18 mouse cellular contexts compared by ENCODE assay signal in the genomic region with DNA sequence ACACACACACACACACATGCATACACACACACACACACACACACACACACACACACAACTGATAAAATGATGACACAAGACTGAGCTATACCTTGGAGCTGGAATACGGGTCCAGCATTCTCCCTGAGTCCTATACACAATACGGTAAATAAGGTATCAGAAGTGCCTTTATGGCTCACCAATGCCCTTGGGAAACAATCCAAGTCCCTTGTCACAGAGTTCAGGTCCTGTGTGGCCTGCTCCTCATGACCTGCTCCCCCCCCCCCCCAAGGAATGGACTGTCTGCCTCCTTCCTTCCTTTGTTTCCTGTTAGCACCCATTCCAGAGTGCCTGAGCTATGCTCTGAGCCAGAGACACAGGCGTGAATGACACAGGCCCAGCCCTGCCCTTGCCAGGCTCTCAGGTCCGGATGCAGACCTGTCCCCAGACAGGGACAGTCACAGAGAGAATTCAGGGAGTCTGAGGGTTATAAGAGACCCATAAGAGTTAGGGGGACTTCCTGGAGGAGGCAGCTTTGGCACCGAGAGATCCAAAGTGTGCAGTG. TPM values are rescaled to one million over a fixed set of nuclear protein-coding genes. Genes with fewer than 3 reads are reported as not detected.
DNase-seq lines count a peak whose midpoint lies in the region; ATAC-seq and TF ChIP-seq lines count a peak whose summit lies in the region.
"Had no signal": no experiment of that assay in that cellular context is flagged by ENCODE, and none has a peak within 500 bp of the region (broad histone marks: within the 10 kb centered on the region; RNA-seq: fewer than 3 reads in every experiment).

No protein-coding gene starts in this region.

- no peak for TF ChIP-seq POLR2A in kidney, adult 2 months (IDR thresholded peaks at IDR 0.05; ENCODE audit: low read depth, low read length)

- peak; percentile 38; the same call in 1 of the 2 replicates for ATAC-seq in liver, embryonic 13.5 days (ENCODE audit: low read depth)
- ATAC-seq: hindbrain, postnatal 0 days had no signal

- peak overlapping the region; percentile 79 for H3K27ac ChIP-seq in kidney, adult 2 months (ENCODE audit: insufficient read depth, low read depth, low read length)
- peak overlapping the region; percentile 20 for H3K27ac ChIP-seq in brown adipose tissue, adult 24 weeks (replicated peaks; ENCODE audit: low read depth, low read length)
- H3K27ac ChIP-seq in liver, embryonic 13.5 days = 0 out of 2 replicates have a peak overlapping the region, but pooled peaks have one; percentile 13
- no peak overlapping the region for H3K27ac ChIP-seq in limb, embryonic 10.5 days
- H3K27ac ChIP-seq: hindbrain, postnatal 0 days; limb, embryonic 13.5 days; neural tube, embryonic 12.5 days; stomach, embryonic 15.5 days had no signal

- no peak overlapping the region for H3K4me2 ChIP-seq in liver, embryonic 13.5 days
- H3K4me2 ChIP-seq: heart, embryonic 11.5 days; limb, embryonic 13.5 days; neural tube, embryonic 12.5 days; stomach, embryonic 15.5 days had no signal

- peak overlapping the region; percentile 54 for H3K4me3 ChIP-seq in kidney, adult 2 months (ENCODE audit: insufficient read depth, low read depth, low read length)
- H3K4me3 ChIP-seq in brown adipose tissue, adult 24 weeks (ENCODE audit: insufficient read depth, low read depth, low read length) = no peak overlapping the region
- no peak overlapping the region for H3K4me3 ChIP-seq in liver, embryonic 13.5 days (replicated peaks)
- no peak overlapping the region for H3K4me3 ChIP-seq in limb, embryonic 10.5 days
- H3K4me3 ChIP-seq: limb, embryonic 13.5 days; neural tube, embryonic 12.5 days; stomach, embryonic 15.5 days had no signal

- no peak for TF ChIP-seq CTCF in kidney, adult 2 months (conservative IDR thresholded peaks at IDR 0.05; ENCODE audit: insufficient read depth, insufficient read length, low read depth, low read length)

- H3K9me3 ChIP-seq in liver, embryonic 13.5 days (replicated peaks) = no peaks in the 10 kb centered on the region
- no peaks in the 10 kb centered on the region for H3K9me3 ChIP-seq in limb, embryonic 10.5 days (replicated peaks)
- H3K9me3 ChIP-seq: limb, embryonic 13.5 days; neural tube, embryonic 12.5 days; stomach, embryonic 15.5 days had no signal

- no peak overlapping the region for H3K9ac ChIP-seq in liver, embryonic 13.5 days
- H3K9ac ChIP-seq: limb, embryonic 13.5 days; neural tube, embryonic 12.5 days; stomach, embryonic 15.5 days had no signal

- H3K27me3 ChIP-seq in kidney, adult 2 months (replicated peaks; ENCODE audit: control insufficient read depth, insufficient read depth, low read length) = no peaks in the 10 kb centered on the region
- peaks cover 44% of the 10 kb centered on the region for H3K27me3 ChIP-seq in liver, embryonic 13.5 days
- peaks cover 60% of the 10 kb centered on the region for H3K27me3 ChIP-seq in limb, embryonic 10.5 days (ENCODE audit: low read depth, poor library complexity, severe bottlenecking)

- peak; percentile 78 for DNase-seq in kidney, adult 2 months
- no peak for DNase-seq in kidney, adult 18-20 months
- DNase-seq in 416B (ENCODE audit: low read depth) (peak; percentile 54), MN1 (ENCODE audit: low spot score) (no peak)
- DNase-seq in liver, embryonic 13.5 days = no peak
- no peak for DNase-seq in limb, embryonic 10.5 days (ENCODE audit: low spot score)
- DNase-seq: cerebellum, adult 11-12 months; cerebellum, postnatal 25 days; gastrocnemius, postnatal 14 days; heart, postnatal 36 days; spleen, adult 18-20 months; thymus, adult 2 months had no signal

- H3K4me1 ChIP-seq in kidney, adult 2 months (ENCODE audit: control insufficient read depth, insufficient read depth, low read length) = no peaks in the 10 kb centered on the region
- H3K4me1 ChIP-seq in brown adipose tissue, adult 24 weeks (ENCODE audit: control insufficient read depth, insufficient read depth, insufficient read length, low read length) = peaks cover 6% of the 10 kb centered on the region
- peaks cover 45% of the 10 kb centered on the region for H3K4me1 ChIP-seq in liver, embryonic 13.5 days (replicated peaks)
- peaks cover 46% of the 10 kb centered on the region for H3K4me1 ChIP-seq in limb, embryonic 10.5 days
- H3K4me1 ChIP-seq: neural tube, embryonic 12.5 days had no signal

- 58% methylated on average over 5 of the region's 5 CpGs for WGBS in kidney, adult 2 months
- WGBS in liver, embryonic 13.5 days (ENCODE audit: insufficient replicate concordance) = 56% methylated on average over 5 of the region's 5 CpGs
- 69% methylated on average over 5 of the region's 5 CpGs for whole genome bisulfite sequencing in limb, embryonic 10.5 days

- no peaks in the 10 kb centered on the region for H3K36me3 ChIP-seq in kidney, adult 2 months (ENCODE audit: control insufficient read depth, insufficient read depth, low read length)
- H3K36me3 ChIP-seq in liver, embryonic 13.5 days = no peaks in the 10 kb centered on the region
- no peaks in the 10 kb centered on the region for H3K36me3 ChIP-seq in limb, embryonic 10.5 days
- H3K36me3 ChIP-seq: limb, embryonic 13.5 days; neural tube, embryonic 12.5 days; stomach, embryonic 15.5 days had no signal

RNA-seq across cellular contexts. Expression of a gene that starts 3.5 kb away (rescaled TPM):
- polyA plus RNA-seq in kidney, adult 2 months (2012; rRNA removed) = 41.6 and 46.6 TPM in 2 replicates
- polyA plus RNA-seq in brown adipose tissue, adult 24 weeks (2012; ENCODE audit: insufficient read depth, insufficient read length, missing spikeins) = 0.79 and 1.0 TPM in 2 replicates
- polyA plus RNA-seq in liver, embryonic 13.5 days (2015; fragmentation: Nextera tagmentation; extraction: Ambion mirVana) = 0.83 and 1.0 TPM in 2 replicates
- 1.2 and 1.7 TPM in 2 replicates for polyA plus RNA-seq in limb, embryonic 10.5 days (2016; fragmentation: Nextera tagmentation; extraction: Ambion mirVana)

RNA-seq across cellular contexts. Expression of a gene that starts 8.1 kb away (rescaled TPM):
- 16.1 and 18.2 TPM in 2 replicates for polyA plus RNA-seq in kidney, adult 2 months (2012; rRNA removed)
- 9.8 and 10.9 TPM in 2 replicates for polyA plus RNA-seq in brown adipose tissue, adult 24 weeks (2012; ENCODE audit: insufficient read depth, insufficient read length, missing spikeins)
- polyA plus RNA-seq in liver, embryonic 13.5 days (2015; fragmentation: Nextera tagmentation; extraction: Ambion mirVana) = 1.3 and 1.6 TPM in 2 replicates
- 7.6 and 8.0 TPM in 2 replicates for polyA plus RNA-seq in limb, embryonic 10.5 days (2016; fragmentation: Nextera tagmentation; extraction: Ambion mirVana)

RNA-seq across cellular contexts. Expression of a gene that starts 41.5 kb away (rescaled TPM):
- polyA plus RNA-seq in kidney, adult 2 months (2012; rRNA removed) = 8.6 and 10.3 TPM in 2 replicates
- polyA plus RNA-seq in brown adipose tissue, adult 24 weeks (2012; ENCODE audit: insufficient read depth, insufficient read length, missing spikeins) = 3.4 and 4.0 TPM in 2 replicates
- 1.3 TPM in 2 replicates for polyA plus RNA-seq in liver, embryonic 13.5 days (2015; fragmentation: Nextera tagmentation; extraction: Ambion mirVana)
- polyA plus RNA-seq in limb, embryonic 10.5 days (2016; fragmentation: Nextera tagmentation; extraction: Ambion mirVana) = 2.3 and 2.4 TPM in 2 replicates

RNA-seq across cellular contexts. Expression of a gene that starts 41.5 kb away (rescaled TPM):
- polyA plus RNA-seq in kidney, adult 2 months (2012; rRNA removed) = 62.3 and 74.6 TPM in 2 replicates
- 39.3 and 49.9 TPM in 2 replicates for polyA plus RNA-seq in brown adipose tissue, adult 24 weeks (2012; ENCODE audit: insufficient read depth, insufficient read length, missing spikeins)
- 39.5 and 45.2 TPM in 2 replicates for polyA plus RNA-seq in liver, embryonic 13.5 days (2015; fragmentation: Nextera tagmentation; extraction: Ambion mirVana)
- polyA plus RNA-seq in limb, embryonic 10.5 days (2016; fragmentation: Nextera tagmentation; extraction: Ambion mirVana) = 74.0 and 90.5 TPM in 2 replicates

RNA-seq across cellular contexts. Expression of a gene that starts 51.0 kb away (rescaled TPM):
- polyA plus RNA-seq in kidney, adult 2 months (2012; rRNA removed) = 0.11 and 0.16 TPM in 2 replicates
- not detected in 2 replicates for polyA plus RNA-seq in brown adipose tissue, adult 24 weeks (2012; ENCODE audit: insufficient read depth, insufficient read length, missing spikeins)
- polyA plus RNA-seq in liver, embryonic 13.5 days (2015; fragmentation: Nextera tagmentation; extraction: Ambion mirVana) = not detected in 2 replicates
- 0.10 and 0.11 TPM in 2 replicates for polyA plus RNA-seq in limb, embryonic 10.5 days (2016; fragmentation: Nextera tagmentation; extraction: Ambion mirVana)
- polyA plus RNA-seq: heart, embryonic 11.5 days had no signal

Comparison
In these comparisons a context has a peak if more than half of its experiments do, and no peak if none do; other contexts are left out.
1. DNase-seq: peak in kidney, adult 2 months (single experiment) and 416B (single experiment); none in kidney, adult 18-20 months (single experiment), liver, embryonic 13.5 days (single experiment), limb, embryonic 10.5 days (single experiment) and MN1 (single experiment).
2. RNA of a gene that starts 3.5 kb away (polyA plus RNA-seq): 41.6 to 46.6 TPM in kidney, adult 2 months; 1.2 to 1.7 TPM in limb, embryonic 10.5 days, 0.83 to 1.0 TPM in liver, embryonic 13.5 days and 0.79 to 1.0 TPM in brown adipose tissue, adult 24 weeks; every median in the first group is over 10 times any median in the second.